Mouse (Mus musculus) urinary bladder, adult 2 months (tissue): ENCODE data around the gene Prl7c1. TPM values are rescaled to one million over a fixed set of nuclear protein-coding genes. Genes with fewer than 3 reads are reported as not detected.
"Not testable (repeated sequence)": the region's sequence is repeated elsewhere in the genome, so short reads cannot be mapped to it uniquely, and the experiment has no call there.

Experiments used
- DNase-seq: peaks from one replicate; pipeline ENCODE4 v3.0.0; 2022; ENCODE audit warnings: low spot score
- polyA plus RNA-seq: library from polyadenylated mRNA; depleted of rRNA; stranded (reverse); fragments of >200 nt; gene quantifications from 2 replicates; pipeline ENCODE4 v1.2.3, GENCODE M21; 2012; rRNA removed

Gene Prl7c1
- polyA plus RNA-seq: not detected in 2 replicates

DNA sequence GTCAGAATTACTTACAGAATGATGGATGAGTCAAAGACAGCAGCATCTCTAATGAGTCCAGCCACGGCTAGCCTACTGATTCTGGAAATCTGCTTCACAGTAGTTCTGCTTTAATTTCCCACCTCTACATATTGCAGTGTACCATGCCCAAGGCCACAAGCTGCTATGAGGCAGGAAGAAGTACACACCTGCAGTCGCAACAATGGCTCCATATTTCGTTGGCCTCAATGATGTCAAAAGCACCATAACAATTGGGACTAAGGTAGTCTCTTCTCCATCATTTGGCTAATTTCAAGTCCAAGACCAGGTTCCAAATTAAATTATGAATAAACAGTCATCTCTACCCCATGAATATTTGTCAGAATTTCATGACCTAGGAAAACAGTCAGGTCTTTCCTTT, at the start of gene Prl7c1:
Prl7c1 (minus strand) TSS at position 101 of the 400 bp plus-strand sequence.
- not testable (repeated sequence) for DNase-seq

DNA sequence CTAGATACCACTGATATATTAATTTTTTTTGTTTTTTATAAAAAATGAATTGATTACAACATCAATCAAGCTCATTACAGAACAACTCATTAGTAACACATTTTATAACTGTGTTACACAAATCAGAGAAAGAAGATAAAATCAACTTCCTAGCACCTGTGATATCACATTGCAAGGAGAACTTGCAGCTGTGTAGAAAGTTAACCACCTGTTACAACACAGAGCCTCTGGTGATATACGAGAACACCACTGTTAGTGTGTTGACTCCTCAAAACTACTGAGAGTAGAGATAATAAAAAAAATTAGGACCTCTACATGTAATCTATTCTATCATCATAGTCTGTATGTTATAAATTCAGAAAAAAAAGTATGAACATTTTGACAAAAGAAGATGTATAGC, 22.2 kb upstream of the Prl7c1 start:
- DNase-seq: no peak

DNA sequence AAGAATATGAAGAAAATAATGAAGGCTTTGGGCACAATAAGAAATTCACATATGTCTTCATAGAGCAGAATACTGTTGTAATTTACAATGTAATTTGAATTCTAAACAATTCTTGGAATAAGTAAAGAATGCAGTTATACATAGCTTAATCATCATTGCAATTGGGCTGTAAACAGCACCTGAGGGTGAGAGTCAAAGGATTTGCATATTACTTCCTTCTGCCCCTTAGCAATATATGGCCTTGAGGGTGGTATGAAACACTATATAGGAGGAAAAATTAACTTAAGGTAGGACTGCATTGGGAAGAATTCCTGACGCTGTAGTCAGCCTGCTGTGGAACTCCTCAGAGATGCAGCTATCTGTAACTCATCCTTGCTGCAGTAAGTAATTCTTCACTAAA, 20.8 kb upstream of the Prl7c1 start, which contains the start of gene Prl2a1:
Prl2a1 (plus strand) TSS at position 301 of the 400 bp plus-strand sequence.
- DNase-seq: no peak

DNA sequence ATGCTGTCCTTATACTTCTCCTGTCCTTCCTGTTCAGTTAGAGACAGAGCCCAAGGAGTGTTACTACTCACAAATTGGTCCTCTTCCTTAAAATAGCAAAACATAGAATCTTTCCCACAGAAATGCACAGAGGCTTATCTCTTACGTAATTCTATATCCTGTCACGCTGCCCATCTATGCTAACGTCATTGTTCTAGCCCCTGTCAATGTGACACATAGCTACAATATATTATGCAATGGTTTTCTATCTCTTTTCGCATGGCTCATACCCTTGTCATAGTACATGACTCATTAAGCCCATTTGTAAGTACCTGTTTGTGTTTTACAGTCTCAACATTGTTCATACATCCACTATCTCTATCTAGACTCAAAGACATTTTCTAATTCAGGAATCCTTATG, 18.7 kb upstream of the Prl7c1 start:
- no peak for DNase-seq

DNA sequence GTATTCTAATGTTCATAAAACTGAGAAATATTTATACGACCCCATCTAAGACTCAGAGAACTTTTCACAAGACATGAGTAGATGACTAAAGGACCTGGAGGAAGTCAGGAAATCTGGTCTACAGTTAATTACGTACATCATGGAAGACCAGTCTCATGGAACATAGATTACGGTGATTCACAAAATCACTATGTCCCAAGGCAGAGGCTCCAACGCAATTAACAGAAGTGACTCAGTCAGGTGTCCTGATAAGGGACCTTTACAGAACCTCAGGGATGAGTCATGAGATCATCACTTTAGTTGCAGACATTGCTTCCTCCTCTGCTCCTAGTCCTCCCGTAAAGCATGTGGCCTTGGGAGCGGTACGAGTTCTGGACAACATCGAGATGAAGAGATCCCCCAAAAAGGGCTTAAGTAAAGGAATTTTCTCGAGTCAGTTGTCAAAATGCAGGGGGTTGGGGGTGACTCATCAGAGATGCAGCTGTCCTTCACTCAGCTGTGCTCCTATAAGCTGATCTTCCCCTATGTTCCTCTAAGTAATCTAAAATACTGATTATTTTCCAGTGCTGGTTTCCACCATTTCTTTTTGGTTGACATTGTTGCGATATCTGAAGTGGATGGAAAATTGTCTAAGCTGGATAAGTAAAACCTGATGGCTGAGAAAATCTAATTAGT, 46.0 kb downstream of the Prl7c1 start:
- DNase-seq: no peak

- DNase-seq: not testable (repeated sequence)
These were observed 50.2 kb downstream of the Prl7c1 start for GRCm38 (mm10) chr13:27730286-27730959.

DNA sequence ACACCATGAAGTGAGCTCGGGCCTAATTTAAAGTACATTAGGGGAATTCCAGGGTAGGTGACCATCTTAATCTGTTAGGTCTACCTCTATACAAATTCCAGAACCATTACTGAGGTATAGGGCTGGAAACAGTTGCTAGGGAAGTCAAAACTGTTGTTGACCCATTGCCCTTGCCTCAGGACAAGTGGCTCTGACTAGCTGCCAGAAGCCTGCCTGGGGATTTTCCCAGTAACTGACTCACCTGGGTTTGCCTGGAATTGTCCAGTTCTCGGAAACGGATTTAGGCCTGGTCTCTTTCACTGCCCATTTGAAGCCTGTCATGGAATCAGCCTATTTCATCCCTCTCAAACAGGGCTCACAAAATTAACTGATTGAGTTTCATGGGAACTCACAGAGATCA, 55.5 kb downstream of the Prl7c1 start:
- DNase-seq: not testable (repeated sequence)

Other genes starting within 250 kb of the Prl7c1 start
- gene Prl8a9, start 216.2 kb downstream of the Prl7c1 start, polyA plus RNA-seq: 0.07 TPM in 1 of 2 replicates, not detected in the other
- not detected in 2 replicates for gene Prl8a1, start 198.6 kb downstream of the Prl7c1 start, polyA plus RNA-seq
- gene Prl7b1, start 170.2 kb downstream of the Prl7c1 start, polyA plus RNA-seq: not detected in 2 replicates
- not detected in 2 replicates for gene Prl7a1, start 138.3 kb downstream of the Prl7c1 start, polyA plus RNA-seq
- gene Prl7a2, start 112.8 kb downstream of the Prl7c1 start, polyA plus RNA-seq: 0.04 TPM in 1 of 2 replicates, not detected in the other
- not detected in 2 replicates for gene Prl7d1, start 64.1 kb downstream of the Prl7c1 start, polyA plus RNA-seq
- not detected in 2 replicates for gene Prl2a1, start 20.9 kb upstream of the Prl7c1 start, polyA plus RNA-seq
- not detected in 2 replicates for gene Prl2c1, start 68.5 kb upstream of the Prl7c1 start, polyA plus RNA-seq
- not detected in 2 replicates for gene Prl4a1, start 235.4 kb upstream of the Prl7c1 start, polyA plus RNA-seq